Mouse (Mus musculus): ENCODE measurements at regions not wholly inside any gene's neighbourhood (a gene's known extent, or its start where the extent isn't known, plus 50 kb on each side); places are given as distances from the start of the nearest gene placed in this dataset.
"Not testable (repeated sequence)": the region's sequence is repeated elsewhere in the genome, so short reads cannot be mapped to it uniquely, and the experiment has no call there.

- ATAC-seq (ENCODE audit: extremely low read depth, insufficient number of reproducible peaks, low FRiP score, poor library complexity, severe bottlenecking) (no peak), DNase-seq (ENCODE audit: low spot score) (no peak)
- TF ChIP-seq TAL1 (conservative IDR thresholded peaks at IDR 0.05; ENCODE audit: low read depth, low read length) (no peak), POLR2AphosphoS5 (IDR thresholded peaks at IDR 0.05; ENCODE audit: insufficient replicate concordance, low read depth, low read length) (no peak), GATA2 (IDR thresholded peaks at IDR 0.05; ENCODE audit: borderline replicate concordance, low read depth, low read length) (no peak), CTCF (IDR thresholded peaks at IDR 0.05; ENCODE audit: low read depth, low read length) (no peak), GATA1 (IDR thresholded peaks at IDR 0.05; ENCODE audit: borderline replicate concordance, low read length) (no peak)
- H3K4me3 ChIP-seq (ENCODE audit: low read depth, low read length) = no peak overlapping the region
- peaks cover 93% of the 10 kb centered on the region for H3K9me3 ChIP-seq (replicated peaks)
- H3K27me3 ChIP-seq (ENCODE audit: insufficient read depth, low read length) = no peaks in the 10 kb centered on the region
- no peaks in the 10 kb centered on the region for H3K4me1 ChIP-seq (ENCODE audit: insufficient read depth, low read depth, low read length)
- no peaks in the 10 kb centered on the region for H3K36me3 ChIP-seq (replicated peaks)
Measured at GRCm38 (mm10) chr11:113165069-113165795, 383.2 kb downstream of the Sox9 start.

- H3K36me3 ChIP-seq (replicated peaks) = no peaks in the 10 kb centered on the region
- peaks cover 93% of the 10 kb centered on the region for H3K9me3 ChIP-seq (replicated peaks)
- TF ChIP-seq CTCF (IDR thresholded peaks at IDR 0.05; ENCODE audit: low read depth, low read length) = no peak
- TF ChIP-seq POLR2AphosphoS5 (IDR thresholded peaks at IDR 0.05; ENCODE audit: insufficient replicate concordance, low read depth, low read length) = no peak
- TF ChIP-seq TAL1 (conservative IDR thresholded peaks at IDR 0.05; ENCODE audit: low read depth, low read length) = no peak
- no peak for TF ChIP-seq GATA1 (IDR thresholded peaks at IDR 0.05; ENCODE audit: borderline replicate concordance, low read length)
- no peak for TF ChIP-seq GATA2 (IDR thresholded peaks at IDR 0.05; ENCODE audit: borderline replicate concordance, low read depth, low read length)
- no peak for DNase-seq (ENCODE audit: low spot score)
- no peaks in the 10 kb centered on the region for H3K4me1 ChIP-seq (ENCODE audit: insufficient read depth, low read depth, low read length)
- no peak for ATAC-seq (ENCODE audit: extremely low read depth, insufficient number of reproducible peaks, low FRiP score, poor library complexity, severe bottlenecking)
- no peaks in the 10 kb centered on the region for H3K27me3 ChIP-seq (ENCODE audit: insufficient read depth, low read length)
- no peak overlapping the region for H3K4me3 ChIP-seq (ENCODE audit: low read depth, low read length)
Measured at GRCm38 (mm10) chr11:113166517-113166916, 384.5 kb downstream of the Sox9 start.

- Histone ChIP-seq H3K4me1 (ENCODE audit: insufficient read depth, low read depth, low read length) (no peaks in the 10 kb centered on the region), H3K9me3 (replicated peaks) (peaks cover 88% of the 10 kb centered on the region), H3K4me3 (ENCODE audit: low read depth, low read length) (no peak overlapping the region), H3K27me3 (ENCODE audit: insufficient read depth, low read length) (no peaks in the 10 kb centered on the region; the same call in 1 of the 2 replicates), H3K36me3 (replicated peaks) (no peaks in the 10 kb centered on the region)
- DNase-seq (ENCODE audit: low spot score) = no peak
- no peak for ATAC-seq (ENCODE audit: extremely low read depth, insufficient number of reproducible peaks, low FRiP score, poor library complexity, severe bottlenecking)
- TF ChIP-seq TAL1 (conservative IDR thresholded peaks at IDR 0.05; ENCODE audit: low read depth, low read length) = no peak
- no peak for TF ChIP-seq GATA2 (IDR thresholded peaks at IDR 0.05; ENCODE audit: borderline replicate concordance, low read depth, low read length)
- TF ChIP-seq CTCF (IDR thresholded peaks at IDR 0.05; ENCODE audit: low read depth, low read length) = no peak
- no peak for TF ChIP-seq GATA1 (IDR thresholded peaks at IDR 0.05; ENCODE audit: borderline replicate concordance, low read length)
- no peak for TF ChIP-seq POLR2AphosphoS5 (IDR thresholded peaks at IDR 0.05; ENCODE audit: insufficient replicate concordance, low read depth, low read length)
Measured at GRCm38 (mm10) chr11:113172497-113173140, 390.6 kb downstream of the Sox9 start.

GRCm38 (mm10) chr11:113173317-113173716 lies 391.3 kb downstream of the Sox9 start:
- not testable (repeated sequence) for DNase-seq (ENCODE audit: low spot score); H3K4me1 ChIP-seq (ENCODE audit: insufficient read depth, low read depth, low read length); H3K4me3 ChIP-seq (ENCODE audit: low read depth, low read length); H3K36me3 ChIP-seq (replicated peaks); H3K27me3 ChIP-seq (ENCODE audit: insufficient read depth, low read length); ATAC-seq (ENCODE audit: extremely low read depth, insufficient number of reproducible peaks, low FRiP score, poor library complexity, severe bottlenecking)
- H3K9me3 ChIP-seq (replicated peaks) = peaks cover 85% of the 10 kb centered on the region

- Histone ChIP-seq H3K27me3 (ENCODE audit: insufficient read depth, low read length) (no peaks in the 10 kb centered on the region; the same call in 1 of the 2 replicates), H3K4me3 (ENCODE audit: low read depth, low read length) (no peak overlapping the region), H3K36me3 (replicated peaks) (no peaks in the 10 kb centered on the region), H3K4me1 (ENCODE audit: insufficient read depth, low read depth, low read length) (no peaks in the 10 kb centered on the region), H3K9me3 (replicated peaks) (peaks cover 86% of the 10 kb centered on the region)
- TF ChIP-seq CTCF (IDR thresholded peaks at IDR 0.05; ENCODE audit: low read depth, low read length) = no peak
- TF ChIP-seq GATA2 (IDR thresholded peaks at IDR 0.05; ENCODE audit: borderline replicate concordance, low read depth, low read length) = no peak
- ATAC-seq (ENCODE audit: extremely low read depth, insufficient number of reproducible peaks, low FRiP score, poor library complexity, severe bottlenecking) (no peak), DNase-seq (ENCODE audit: low spot score) (no peak)
Measured at GRCm38 (mm10) chr11:113174011-113174507, 392.0 kb downstream of the Sox9 start.

GRCm38 (mm10) chr11:113175323-113175722 lies 393.3 kb downstream of the Sox9 start:
- Histone ChIP-seq H3K36me3 (replicated peaks) (no peaks in the 10 kb centered on the region), H3K27me3 (ENCODE audit: insufficient read depth, low read length) (no peaks in the 10 kb centered on the region; the same call in 1 of the 2 replicates), H3K4me1 (ENCODE audit: insufficient read depth, low read depth, low read length) (no peaks in the 10 kb centered on the region), H3K9me3 (replicated peaks) (peaks cover 86% of the 10 kb centered on the region), H3K4me3 (ENCODE audit: low read depth, low read length) (no peak overlapping the region)
- ATAC-seq (ENCODE audit: extremely low read depth, insufficient number of reproducible peaks, low FRiP score, poor library complexity, severe bottlenecking) (no peak), DNase-seq (ENCODE audit: low spot score) (no peak)
- TF ChIP-seq POLR2AphosphoS5 (IDR thresholded peaks at IDR 0.05; ENCODE audit: insufficient replicate concordance, low read depth, low read length) = no peak
- no peak for TF ChIP-seq GATA1 (IDR thresholded peaks at IDR 0.05; ENCODE audit: borderline replicate concordance, low read length)
- TF ChIP-seq TAL1 (conservative IDR thresholded peaks at IDR 0.05; ENCODE audit: low read depth, low read length) = no peak

Measured in G1E (cell line).